Mouse (Mus musculus): Measurements from ENCODE around the gene Afdn.

DNA sequence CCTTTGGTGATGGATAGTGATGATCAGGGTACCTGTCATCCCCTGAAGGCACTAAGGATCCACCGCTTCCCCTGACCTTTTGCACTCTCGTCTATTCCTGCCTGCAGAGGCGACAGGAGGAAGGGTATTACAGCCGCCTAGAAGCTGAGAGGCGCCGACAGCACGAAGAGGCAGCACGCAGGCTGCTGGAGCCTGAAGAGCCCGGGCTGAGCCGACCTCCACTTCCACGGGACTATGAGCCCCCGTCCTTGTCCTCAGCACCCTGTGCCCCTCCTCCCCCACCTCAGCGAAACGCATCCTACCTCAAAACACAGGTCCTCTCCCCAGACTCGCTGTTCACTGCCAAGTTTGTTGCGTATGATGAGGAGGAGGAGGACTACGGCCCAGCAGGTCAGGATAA is 138.5 kb downstream of the Afdn start:
- TF ChIP-seq CTCF (IDR thresholded peaks at IDR 0.05; ENCODE audit: control insufficient read depth, insufficient read depth, insufficient replicate concordance, low read depth, low read length) (no peak), POLR2A (IDR thresholded peaks at IDR 0.05; ENCODE audit: control insufficient read depth, low read depth, low read length) (no peak)
